Mouse (Mus musculus): ENCODE results near the gene Trf. TPM values are rescaled to one million over a fixed set of nuclear protein-coding genes. Genes with fewer than 3 reads are reported as not detected.

Trf gene
- total RNA-seq (2022) = 100 to 1,000 TPM; 300 to 648 (median 402) TPM

- DNase-seq (ENCODE audit: low spot score in 2 of 2) = peak; percentile 73 to 83
Measured at GRCm38 (mm10) chr9:103230151-103230951, at the start of gene Trf, which contains the start of gene Gm20425. Gene Trf (minus strand): TSS chr9:103230444. Gene Gm20425 (minus strand): TSS chr9:103230307.

- no peak for DNase-seq (ENCODE audit: low spot score in 2 of 2)
Measured at GRCm38 (mm10) chr9:103276876-103277275, 46.6 kb upstream of the Trf start.

GRCm38 (mm10) chr9:103275676-103276075, 45.4 kb upstream of the Trf start:
- DNase-seq (ENCODE audit: low spot score in 2 of 2) = no peak

GRCm38 (mm10) chr9:103274819-103275218, 44.6 kb upstream of the Trf start:
- no peak for DNase-seq (ENCODE audit: low spot score in 2 of 2)

GRCm38 (mm10) chr9:103271104-103271503, 40.9 kb upstream of the Trf start:
- no peak for DNase-seq (ENCODE audit: low spot score in 2 of 2)

GRCm38 (mm10) chr9:103265778-103266177, 35.5 kb upstream of the Trf start:
- no peak for DNase-seq (ENCODE audit: low spot score in 2 of 2)

GRCm38 (mm10) chr9:103252906-103253305, 22.7 kb upstream of the Trf start:
- no peak for DNase-seq (ENCODE audit: low spot score in 2 of 2)

GRCm38 (mm10) chr9:103248618-103249017, 18.4 kb upstream of the Trf start:
- DNase-seq (ENCODE audit: low spot score in 2 of 2) = no peak

- no peak for DNase-seq (ENCODE audit: low spot score in 2 of 2)
Measured at GRCm38 (mm10) chr9:103246526-103247168, 16.4 kb upstream of the Trf start.

GRCm38 (mm10) chr9:103243640-103244039, 13.4 kb upstream of the Trf start:
- no peak for DNase-seq (ENCODE audit: low spot score in 2 of 2)

GRCm38 (mm10) chr9:103241206-103241605, 11.0 kb upstream of the Trf start:
- DNase-seq (ENCODE audit: low spot score in 2 of 2) = no peak

- no peak for DNase-seq (ENCODE audit: low spot score in 2 of 2)
Measured at GRCm38 (mm10) chr9:103239471-103239870, 9.2 kb upstream of the Trf start.

GRCm38 (mm10) chr9:103234565-103235165, 4.4 kb upstream of the Trf start:
- peak in 1 of 2 experiments; percentile 23 for DNase-seq (ENCODE audit: low spot score in 2 of 2)

GRCm38 (mm10) chr9:103234059-103234458, 3.8 kb upstream of the Trf start:
- no peak for DNase-seq (ENCODE audit: low spot score in 2 of 2)

GRCm38 (mm10) chr9:103233006-103233395, 2.8 kb upstream of the Trf start:
- DNase-seq (ENCODE audit: low spot score in 2 of 2) = no peak

GRCm38 (mm10) chr9:103232232-103233005, 2.2 kb upstream of the Trf start:
- no peak for DNase-seq (ENCODE audit: low spot score in 2 of 2)

GRCm38 (mm10) chr9:103229037-103229867, 992 bp downstream of the Trf start:
- no peak for DNase-seq (ENCODE audit: low spot score in 2 of 2)

- DNase-seq (ENCODE audit: low spot score in 2 of 2) = no peak
Measured at GRCm38 (mm10) chr9:103228370-103229003, 1.8 kb downstream of the Trf start.

GRCm38 (mm10) chr9:103227760-103228159, 2.5 kb downstream of the Trf start:
- no peak for DNase-seq (ENCODE audit: low spot score in 2 of 2)

- DNase-seq (ENCODE audit: low spot score in 2 of 2) = no peak
Measured at GRCm38 (mm10) chr9:103226806-103227205, 3.4 kb downstream of the Trf start.

Data from layer of hippocampus, adult 8-10 months (tissue).